Mouse (Mus musculus) liver, embryonic 15.5 days (tissue): ENCODE data around the gene Afap1. TPM values are rescaled to one million over a fixed set of nuclear protein-coding genes. Genes with fewer than 3 reads are reported as not detected.

Experiments
- ATAC-seq: fragments of 200-750 bp; cut with Nextera tagmentation; 2 replicates; pipeline ENCODE4 v1.8.0; 2017; ENCODE audit warnings: moderate number of reproducible peaks, mild to moderate bottlenecking, moderate library complexity; ENCODE audit not compliant: insufficient read depth
- H3K27ac ChIP-seq: fragments of 300-500 bp; sonication (generic); replicated peaks from 2 replicates; pipeline ENCODE4 v1.5.1; 2015; ENCODE audit warnings: mild to moderate bottlenecking, inconsistent platforms
- H3K27me3 ChIP-seq: fragments of 300-500 bp; sonication (generic); 2 replicates; pipeline ENCODE4 v1.6.1; 2015; ENCODE audit warnings: mild to moderate bottlenecking, inconsistent platforms
- H3K36me3 ChIP-seq: fragments of 300-500 bp; sonication (generic); replicated peaks from 2 replicates; pipeline ENCODE4 v1.6.1; 2015; ENCODE audit warnings: moderate library complexity, mild to moderate bottlenecking, inconsistent platforms
- H3K4me1 ChIP-seq: fragments of 300-500 bp; sonication (generic); replicated peaks from 2 replicates; pipeline ENCODE4 v1.6.1; 2015; ENCODE audit warnings: inconsistent platforms
- H3K4me2 ChIP-seq: fragments of 300-500 bp; sonication (generic); 2 replicates; pipeline ENCODE4 v1.6.1; 2015; ENCODE audit warnings: moderate library complexity, mild to moderate bottlenecking, inconsistent platforms
- H3K4me3 ChIP-seq: fragments of 300-500 bp; sonication (generic); replicated peaks from 2 replicates; pipeline ENCODE4 v1.5.1; 2015; ENCODE audit warnings: mild to moderate bottlenecking, inconsistent platforms
- H3K9ac ChIP-seq: fragments of 300-500 bp; sonication (generic); 2 replicates; pipeline ENCODE4 v1.6.1; 2015; ENCODE audit warnings: moderate library complexity, mild to moderate bottlenecking, inconsistent platforms
- H3K9me3 ChIP-seq: fragments of 300-500 bp; sonication (generic); replicated peaks from 2 replicates; pipeline ENCODE4 v1.6.1; 2016; ENCODE audit warnings: inconsistent platforms
- WGBS: fragments of 180-500 bp; shearing (Covaris S2); methylation state at CpG from one replicate; pipeline ENCODE4 v1.1.7; 2015; ENCODE audit warnings: mixed read lengths; ENCODE audit not compliant: insufficient replicate concordance; 5-methylcytosine and 5-hydroxymethylcytosine counted together
- polyA plus RNA-seq: library from polyadenylated mRNA; unstranded; fragments of >200 nt; fragmentation: Nextera tagmentation; extraction: Ambion mirVana; gene quantifications from 2 replicates; pipeline ENCODE4 v1.2.1, GENCODE M21; 2015

Gene Afap1
- polyA plus RNA-seq, 1 experiment from 2014 or later = 1.2 TPM

DNA sequence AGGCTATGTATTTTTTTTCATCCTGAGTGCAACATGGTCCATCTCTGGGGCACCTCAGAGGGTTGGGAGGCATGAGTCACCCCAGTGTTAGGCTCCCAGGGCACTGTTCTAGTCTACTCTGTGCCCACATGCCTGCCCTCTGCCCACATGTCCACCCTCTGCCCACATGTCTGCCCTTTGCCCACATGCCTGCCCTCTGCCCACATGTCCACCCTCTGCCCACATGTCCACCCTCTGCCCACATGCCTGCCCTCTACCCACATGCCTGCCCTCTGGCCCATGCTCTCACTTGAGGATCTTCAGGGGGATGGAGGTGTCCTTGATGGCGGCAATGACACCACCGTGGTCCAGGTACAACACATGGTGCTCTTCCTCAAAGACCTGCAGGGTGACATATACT lies 150.0 kb downstream of the Afap1 start:
- Histone ChIP-seq H3K27ac (no peak overlapping the region), H3K4me3 (no peak overlapping the region), H3K9ac (no peak overlapping the region), H3K4me1 (no peaks in the 10 kb centered on the region), H3K4me2 (no peak overlapping the region), H3K36me3 (no peaks in the 10 kb centered on the region), H3K9me3 (no peaks in the 10 kb centered on the region), H3K27me3 (no peaks in the 10 kb centered on the region)
- 75% methylated on average over 2 of the region's 2 CpGs for WGBS
- ATAC-seq = no peak

Other genes starting within 250 kb of the Afap1 start
- 1.9 and 2.2 TPM in 2 replicates for gene Htra3, start 213.5 kb upstream of the Afap1 start, polyA plus RNA-seq
- 2.7 and 3.3 TPM in 2 replicates for gene Sh3tc1, start 153.3 kb upstream of the Afap1 start, polyA plus RNA-seq
- gene Ablim2, start 135.4 kb upstream of the Afap1 start, polyA plus RNA-seq = 0.36 and 0.52 TPM in 2 replicates